Mouse (Mus musculus): Measurements from ENCODE around the gene Tnfrsf13b. TPM values are rescaled to one million over a fixed set of nuclear protein-coding genes. Genes with fewer than 3 reads are reported as not detected.

Gene Tnfrsf13b
- 1.2 TPM in 2 replicates for polyA plus RNA-seq (2016; fragmentation: Nextera tagmentation; extraction: Ambion mirVana)

- Histone ChIP-seq H3K36me3 (no peaks in the 10 kb centered on the region), H3K4me1 (no peaks in the 10 kb centered on the region), H3K27me3 (ENCODE audit: low read depth, poor library complexity, severe bottlenecking) (no peaks in the 10 kb centered on the region), H3K9me3 (replicated peaks) (no peaks in the 10 kb centered on the region), H3K4me3 (no peak within 1 kb of the TSS), H3K27ac (replicated peaks) (no peak within 1 kb of the TSS)
- DNase-seq (ENCODE audit: low spot score) = no peak
- WGBS = 88% methylated on average over 23 of the region's 23 CpGs
Observed at GRCm38 (mm10) chr11:61126606-61127355, at the start of gene Tnfrsf13b. Gene Tnfrsf13b, plus strand, starts transcription at chr11:61126755.

GRCm38 (mm10) chr11:61081624-61082023, 44.9 kb upstream of the Tnfrsf13b start:
- Histone ChIP-seq H3K9me3 (replicated peaks) (no peaks in the 10 kb centered on the region), H3K4me1 (no peaks in the 10 kb centered on the region), H3K27ac (replicated peaks) (no peak overlapping the region), H3K36me3 (no peaks in the 10 kb centered on the region), H3K4me3 (no peak overlapping the region), H3K27me3 (ENCODE audit: low read depth, poor library complexity, severe bottlenecking) (no peaks in the 10 kb centered on the region)
- WGBS = 92% methylated on average over 2 of the region's 2 CpGs
- DNase-seq (ENCODE audit: low spot score) = no peak

GRCm38 (mm10) chr11:61090195-61090594, 36.4 kb upstream of the Tnfrsf13b start:
- Histone ChIP-seq H3K4me1 (peaks cover 9% of the 10 kb centered on the region), H3K4me3 (no peak overlapping the region), H3K27me3 (ENCODE audit: low read depth, poor library complexity, severe bottlenecking) (no peaks in the 10 kb centered on the region), H3K27ac (replicated peaks) (0 out of 2 replicates have a peak overlapping the region, but pooled peaks have one; percentile 13), H3K36me3 (no peaks in the 10 kb centered on the region), H3K9me3 (replicated peaks) (no peaks in the 10 kb centered on the region)
- DNase-seq (ENCODE audit: low spot score) = no peak
- 80% methylated on average over 7 of the region's 7 CpGs for WGBS

- Histone ChIP-seq H3K9me3 (replicated peaks) (no peaks in the 10 kb centered on the region), H3K4me3 (no peak overlapping the region), H3K27ac (replicated peaks) (no peak overlapping the region), H3K27me3 (ENCODE audit: low read depth, poor library complexity, severe bottlenecking) (no peaks in the 10 kb centered on the region), H3K4me1 (peaks cover 9% of the 10 kb centered on the region), H3K36me3 (no peaks in the 10 kb centered on the region)
- no peak for DNase-seq (ENCODE audit: low spot score)
- 68% methylated on average over 3 of the region's 3 CpGs for WGBS
Observed at GRCm38 (mm10) chr11:61091192-61091591, 35.4 kb upstream of the Tnfrsf13b start.

GRCm38 (mm10) chr11:61091642-61092262, 34.8 kb upstream of the Tnfrsf13b start:
- Histone ChIP-seq H3K4me3 (no peak overlapping the region), H3K27me3 (ENCODE audit: low read depth, poor library complexity, severe bottlenecking) (no peaks in the 10 kb centered on the region), H3K27ac (replicated peaks) (no peak overlapping the region; the same call in 1 of the 2 replicates), H3K36me3 (no peaks in the 10 kb centered on the region), H3K4me1 (peaks cover 9% of the 10 kb centered on the region), H3K9me3 (replicated peaks) (no peaks in the 10 kb centered on the region)
- DNase-seq (ENCODE audit: low spot score) = peak; percentile 62
- WGBS = 21% methylated on average over 7 of the region's 7 CpGs

- Histone ChIP-seq H3K4me1 (peaks cover 8% of the 10 kb centered on the region), H3K36me3 (no peaks in the 10 kb centered on the region), H3K9me3 (replicated peaks) (no peaks in the 10 kb centered on the region), H3K4me3 (no peak overlapping the region), H3K27ac (replicated peaks) (no peak overlapping the region), H3K27me3 (ENCODE audit: low read depth, poor library complexity, severe bottlenecking) (no peaks in the 10 kb centered on the region)
- no peak for DNase-seq (ENCODE audit: low spot score)
- 77% methylated on average over 1 of the region's 1 CpGs for WGBS
Observed at GRCm38 (mm10) chr11:61098046-61098445, 28.5 kb upstream of the Tnfrsf13b start.

- Histone ChIP-seq H3K36me3 (no peaks in the 10 kb centered on the region), H3K4me1 (peaks cover 30% of the 10 kb centered on the region), H3K27ac (replicated peaks) (peak overlapping the region; percentile 52; the same call in 1 of the 2 replicates), H3K27me3 (ENCODE audit: low read depth, poor library complexity, severe bottlenecking) (peaks cover 13% of the 10 kb centered on the region), H3K4me3 (no peak overlapping the region), H3K9me3 (replicated peaks) (no peaks in the 10 kb centered on the region)
- WGBS = 55% methylated on average over 13 of the region's 13 CpGs
- DNase-seq (ENCODE audit: low spot score) = peak; percentile 44
Observed at GRCm38 (mm10) chr11:61102397-61103339, 23.9 kb upstream of the Tnfrsf13b start.

- Histone ChIP-seq H3K36me3 (no peaks in the 10 kb centered on the region), H3K9me3 (replicated peaks) (no peaks in the 10 kb centered on the region), H3K4me1 (peaks cover 30% of the 10 kb centered on the region), H3K4me3 (0 out of 2 replicates have a peak overlapping the region, but pooled peaks have one; percentile 11), H3K27ac (replicated peaks) (no peak overlapping the region; the same call in 1 of the 2 replicates), H3K27me3 (ENCODE audit: low read depth, poor library complexity, severe bottlenecking) (peaks cover 13% of the 10 kb centered on the region)
- peak; percentile 90 for DNase-seq (ENCODE audit: low spot score)
- WGBS = 21% methylated on average over 20 of the region's 20 CpGs
Observed at GRCm38 (mm10) chr11:61104241-61104901, 22.2 kb upstream of the Tnfrsf13b start.

GRCm38 (mm10) chr11:61108911-61109361, 17.6 kb upstream of the Tnfrsf13b start:
- Histone ChIP-seq H3K4me1 (peaks cover 13% of the 10 kb centered on the region), H3K27ac (replicated peaks) (0 out of 2 replicates have a peak overlapping the region, but pooled peaks have one; percentile 13), H3K27me3 (ENCODE audit: low read depth, poor library complexity, severe bottlenecking) (peaks cover 7% of the 10 kb centered on the region; the same call in 1 of the 2 replicates), H3K9me3 (replicated peaks) (no peaks in the 10 kb centered on the region), H3K36me3 (no peaks in the 10 kb centered on the region), H3K4me3 (no peak overlapping the region)
- 86% methylated on average over 12 of the region's 12 CpGs for WGBS
- no peak for DNase-seq (ENCODE audit: low spot score)

- Histone ChIP-seq H3K4me1 (peaks cover 6% of the 10 kb centered on the region; the same call in 1 of the 2 replicates), H3K27ac (replicated peaks) (no peak overlapping the region), H3K27me3 (ENCODE audit: low read depth, poor library complexity, severe bottlenecking) (0 out of 2 replicates have a peak, but pooled peaks cover 7% of the 10 kb centered on the region), H3K9me3 (replicated peaks) (no peaks in the 10 kb centered on the region), H3K36me3 (no peaks in the 10 kb centered on the region), H3K4me3 (no peak overlapping the region)
- WGBS = 87% methylated on average over 6 of the region's 6 CpGs
- DNase-seq (ENCODE audit: low spot score) = no peak
Observed at GRCm38 (mm10) chr11:61109707-61110106, 16.8 kb upstream of the Tnfrsf13b start.

- H3K36me3 ChIP-seq = no peaks in the 10 kb centered on the region
- no peak for DNase-seq (ENCODE audit: low spot score)
- 0 out of 2 replicates have a peak, but pooled peaks cover 1% of the 10 kb centered on the region for H3K4me1 ChIP-seq
- no peak overlapping the region for H3K4me3 ChIP-seq
- 88% methylated on average over 10 of the region's 10 CpGs for WGBS
- H3K27me3 ChIP-seq (ENCODE audit: low read depth, poor library complexity, severe bottlenecking) = 0 out of 2 replicates have a peak, but pooled peaks cover 3% of the 10 kb centered on the region
- H3K27ac ChIP-seq (replicated peaks) = no peak overlapping the region
- no peaks in the 10 kb centered on the region for H3K9me3 ChIP-seq (replicated peaks)
Observed at GRCm38 (mm10) chr11:61110113-61110512, 16.4 kb upstream of the Tnfrsf13b start.

- WGBS = 71% methylated on average over 1 of the region's 1 CpGs
- Histone ChIP-seq H3K27me3 (ENCODE audit: low read depth, poor library complexity, severe bottlenecking) (no peaks in the 10 kb centered on the region), H3K9me3 (replicated peaks) (no peaks in the 10 kb centered on the region), H3K27ac (replicated peaks) (no peak overlapping the region), H3K36me3 (no peaks in the 10 kb centered on the region), H3K4me3 (no peak overlapping the region), H3K4me1 (no peaks in the 10 kb centered on the region)
- DNase-seq (ENCODE audit: low spot score) = no peak
Observed at GRCm38 (mm10) chr11:61110928-61111327, 15.6 kb upstream of the Tnfrsf13b start.
